Mouse (Mus musculus) bone marrow macrophage, adult 2 months (primary cell): Measurements from ENCODE around the gene Ripor2. TPM values are rescaled to one million over a fixed set of nuclear protein-coding genes. Genes with fewer than 3 reads are reported as not detected.
"Not testable (repeated sequence)": the region's sequence is repeated elsewhere in the genome, so short reads cannot be mapped to it uniquely, and the experiment has no call there.

Experiments
- H3K27ac ChIP-seq: 2 replicates; pipeline ENCODE4 v1.5.1; 2012; ENCODE audit warnings: low read depth, low read length; ENCODE audit not compliant: insufficient read depth
- H3K4me1 ChIP-seq: 2 replicates; pipeline ENCODE4 v1.6.1; 2012; ENCODE audit warnings: low read length; ENCODE audit not compliant: control insufficient read depth, insufficient read depth
- H3K4me3 ChIP-seq: 2 replicates; pipeline ENCODE4 v1.5.1; 2012; ENCODE audit warnings: mild to moderate bottlenecking, low read length, moderate library complexity; ENCODE audit not compliant: insufficient read depth
- CTCF ChIP-seq: IDR thresholded peaks from 2 replicates; pipeline ENCODE4 v1.5.1; 2012; ENCODE audit warnings: low read depth, mild to moderate bottlenecking, low read length, moderate library complexity
- POLR2A ChIP-seq: IDR thresholded peaks from 2 replicates; pipeline ENCODE4 v1.6.1; 2012; ENCODE audit warnings: mild to moderate bottlenecking, low read depth, low read length, borderline replicate concordance
- polyA plus RNA-seq: library from polyadenylated mRNA; stranded (reverse); fragments of >200 nt; gene quantifications from 2 replicates; pipeline ENCODE4 v1.2.4, GENCODE M21; 2012; ENCODE audit not compliant: missing spikeins, insufficient read depth, insufficient read length

The Ripor2 gene
- polyA plus RNA-seq, 1 experiment = 0.46 TPM

DNA sequence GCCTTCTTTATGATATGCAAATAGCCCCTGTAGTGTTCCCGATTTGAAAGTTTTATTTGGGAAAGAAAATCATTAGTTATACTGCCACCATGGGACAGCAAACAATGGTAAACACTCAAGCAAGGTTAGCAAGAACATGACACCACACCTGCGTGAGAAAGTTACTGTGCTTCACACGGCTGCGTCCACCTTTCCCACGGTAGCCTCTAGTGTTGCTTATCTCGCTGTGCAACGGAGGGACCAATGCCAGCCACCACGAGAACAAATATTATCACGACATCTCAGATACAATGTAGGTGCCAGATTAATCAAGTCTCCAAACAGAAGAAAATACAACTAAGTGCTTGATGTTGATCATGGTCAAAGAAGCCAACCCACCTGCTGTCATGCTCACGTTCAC, 177.5 kb downstream of the Ripor2 start:
- Histone ChIP-seq H3K27ac (no peak overlapping the region), H3K4me1 (peaks cover 14% of the 10 kb centered on the region), H3K4me3 (no peak overlapping the region)
- TF ChIP-seq CTCF (no peak), POLR2A (no peak)

DNA sequence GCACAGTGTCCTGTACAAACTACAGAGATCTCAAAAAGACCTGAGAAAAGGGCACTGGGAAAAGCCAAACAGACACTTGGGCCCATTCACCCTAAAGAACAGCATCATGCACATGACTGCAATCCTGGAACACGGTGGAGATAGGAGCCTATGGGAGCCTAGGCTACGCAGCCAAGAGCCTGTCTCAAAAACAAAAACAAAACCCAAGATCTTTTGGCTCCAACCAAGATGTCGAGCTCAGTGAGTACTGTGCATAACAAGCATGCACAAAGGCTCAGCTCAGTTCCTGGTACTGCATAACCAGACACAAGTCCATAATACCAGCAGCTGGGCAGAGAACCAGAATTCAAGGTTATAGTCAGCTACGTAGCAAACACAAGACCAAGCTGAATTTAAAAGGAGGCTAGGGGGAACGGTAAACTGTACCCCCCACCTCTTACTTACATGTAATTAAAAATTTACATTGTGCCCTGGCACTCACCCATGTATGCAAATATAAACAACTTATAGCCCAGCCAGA, 178.4 kb downstream of the Ripor2 start:
- peaks cover 14% of the 10 kb centered on the region for H3K4me1 ChIP-seq
- H3K4me3 ChIP-seq = peak overlapping the region; percentile 88
- TF ChIP-seq POLR2A (no peak), CTCF (no peak)
- H3K27ac ChIP-seq = 0 out of 2 replicates have a peak overlapping the region, but pooled peaks have one; percentile 1

DNA sequence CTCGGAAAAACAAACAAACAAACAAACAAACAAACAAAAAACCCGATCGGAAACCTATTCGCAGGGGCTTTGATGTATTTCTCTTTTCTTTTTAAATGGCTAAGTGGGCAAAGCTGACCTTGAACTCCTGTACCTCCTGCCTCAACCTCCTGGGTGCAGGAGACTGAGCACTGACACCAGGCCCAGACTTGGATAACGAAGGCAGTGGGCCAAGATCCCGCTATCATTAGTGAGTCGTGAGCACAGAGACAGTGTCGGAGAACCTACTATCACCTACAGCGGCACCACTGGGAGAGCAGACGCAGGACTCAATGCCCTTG, 179.1 kb downstream of the Ripor2 start:
- peaks cover 14% of the 10 kb centered on the region for H3K4me1 ChIP-seq
- H3K4me3 ChIP-seq = peak overlapping the region; percentile 88
- H3K27ac ChIP-seq = peak overlapping the region; percentile 46
- TF ChIP-seq POLR2A (no peak), CTCF (no peak)

DNA sequence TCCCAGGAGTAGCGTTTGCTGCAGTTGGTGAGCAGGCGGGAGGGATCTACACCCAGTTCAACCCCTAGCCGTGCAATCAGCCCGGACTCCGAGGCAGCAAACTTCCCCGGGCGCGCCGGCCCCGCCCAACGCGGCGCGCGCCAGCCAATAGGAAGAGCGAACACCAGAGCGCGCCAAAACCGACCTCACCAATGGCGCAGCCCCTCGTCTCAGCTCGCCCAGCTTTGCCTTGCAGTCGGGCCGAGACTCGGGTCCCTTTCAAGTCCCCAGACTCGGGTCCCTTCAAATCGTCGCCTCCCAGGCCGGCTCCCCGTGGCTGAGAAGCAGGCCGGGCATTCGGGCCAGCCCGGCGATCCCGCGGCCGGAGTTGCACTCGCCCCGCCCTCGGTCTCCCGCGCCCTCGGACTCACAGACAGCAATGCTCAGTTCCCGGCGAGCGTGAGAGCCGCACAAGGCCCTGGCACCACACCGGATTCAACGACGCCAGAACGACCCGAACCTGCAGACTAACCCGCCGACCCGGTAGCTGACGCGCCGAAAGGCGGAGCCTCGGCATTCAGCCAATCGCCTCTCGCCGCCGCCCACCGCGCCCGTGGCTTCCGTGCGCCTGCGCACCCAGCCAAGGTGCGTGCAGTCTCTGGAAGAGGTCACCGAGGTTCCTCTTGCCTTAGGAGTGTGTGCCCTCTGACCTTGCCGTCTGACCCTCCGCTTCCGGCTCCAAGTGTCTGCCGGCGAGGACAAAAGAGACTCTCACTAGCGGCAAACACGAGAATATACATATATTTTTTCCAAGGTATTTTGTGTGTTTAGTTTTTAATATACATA, 179.6 kb downstream of the Ripor2 start, which contains the start of gene Gmnn:
TSS of gene Gmnn (minus strand) at position 521 of the 825 bp plus-strand sequence.
- peak within 1 kb of the TSS; percentile 88 for H3K4me3 ChIP-seq
- H3K27ac ChIP-seq = peak within 1 kb of the TSS; percentile 85
- H3K4me1 ChIP-seq = peaks cover 14% of the 10 kb centered on the region
- TF ChIP-seq POLR2A = no peak
- TF ChIP-seq CTCF = no peak

DNA sequence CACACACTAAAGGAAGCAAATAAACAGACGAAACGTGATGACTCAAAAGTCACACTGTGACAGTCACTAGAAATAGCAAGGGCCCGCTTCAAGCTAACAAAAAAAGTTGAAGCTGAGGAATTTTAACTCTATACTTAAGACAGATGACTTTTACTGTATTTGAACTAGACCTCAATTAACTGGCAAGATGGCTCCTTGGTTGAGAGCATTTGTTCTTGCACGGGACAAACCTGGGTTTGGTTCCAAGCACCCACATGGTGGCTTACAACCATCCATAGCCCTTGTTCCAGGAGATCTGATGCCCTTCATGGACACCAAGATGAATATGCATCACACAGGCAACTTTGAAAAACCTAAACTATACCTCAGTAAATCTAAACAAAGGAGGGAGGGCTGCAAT, 180.3 kb downstream of the Ripor2 start:
- peak overlapping the region; percentile 88 for H3K4me3 ChIP-seq
- no peak for TF ChIP-seq POLR2A
- TF ChIP-seq CTCF = no peak
- peak overlapping the region; percentile 31 for H3K27ac ChIP-seq
- peaks cover 14% of the 10 kb centered on the region for H3K4me1 ChIP-seq

DNA sequence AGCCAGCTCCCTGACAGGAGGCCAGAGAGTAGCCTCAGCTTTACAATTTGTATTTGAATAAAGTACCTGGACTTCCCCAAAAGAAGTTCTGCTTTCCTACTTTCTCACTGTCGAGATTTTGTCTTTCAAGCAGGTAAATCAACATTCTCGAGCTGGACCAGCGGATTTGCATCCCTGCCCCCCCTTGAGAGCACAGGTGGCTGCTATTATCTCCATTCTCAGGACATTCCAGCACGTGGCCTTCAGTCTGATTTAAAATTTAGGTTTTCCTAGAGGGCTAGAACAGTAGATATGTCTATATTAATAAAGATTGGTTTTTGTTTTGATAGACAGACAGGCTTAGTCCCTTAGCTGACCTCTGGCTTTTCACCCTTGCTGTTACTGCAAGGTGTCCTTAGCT, 185.8 kb downstream of the Ripor2 start:
- not testable (repeated sequence) for H3K4me1 ChIP-seq, H3K4me3 ChIP-seq, H3K27ac ChIP-seq

DNA sequence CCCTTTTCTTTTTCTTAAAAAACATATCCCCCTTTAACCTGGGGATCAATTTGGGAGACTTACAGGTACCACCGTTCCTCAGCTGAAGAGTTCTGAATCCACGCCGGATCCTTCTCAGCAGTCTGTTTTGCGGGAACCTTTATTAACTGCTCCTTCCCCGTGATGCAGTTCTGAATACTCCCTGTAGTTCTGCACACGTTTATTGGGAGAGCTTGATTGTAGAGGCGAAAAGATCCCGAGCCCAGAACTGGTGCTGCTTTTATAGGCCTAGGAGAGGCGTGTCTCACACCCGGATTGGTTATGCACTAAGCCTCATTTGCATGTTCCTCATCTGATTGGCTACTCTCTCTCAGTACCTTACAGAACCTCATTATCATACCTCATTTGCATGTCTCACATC, 189.5 kb downstream of the Ripor2 start:
- H3K4me3 ChIP-seq, H3K27ac ChIP-seq: not testable (repeated sequence)
- H3K4me1 ChIP-seq = peaks cover 11% of the 10 kb centered on the region; the same call in 1 of the 2 replicates

DNA sequence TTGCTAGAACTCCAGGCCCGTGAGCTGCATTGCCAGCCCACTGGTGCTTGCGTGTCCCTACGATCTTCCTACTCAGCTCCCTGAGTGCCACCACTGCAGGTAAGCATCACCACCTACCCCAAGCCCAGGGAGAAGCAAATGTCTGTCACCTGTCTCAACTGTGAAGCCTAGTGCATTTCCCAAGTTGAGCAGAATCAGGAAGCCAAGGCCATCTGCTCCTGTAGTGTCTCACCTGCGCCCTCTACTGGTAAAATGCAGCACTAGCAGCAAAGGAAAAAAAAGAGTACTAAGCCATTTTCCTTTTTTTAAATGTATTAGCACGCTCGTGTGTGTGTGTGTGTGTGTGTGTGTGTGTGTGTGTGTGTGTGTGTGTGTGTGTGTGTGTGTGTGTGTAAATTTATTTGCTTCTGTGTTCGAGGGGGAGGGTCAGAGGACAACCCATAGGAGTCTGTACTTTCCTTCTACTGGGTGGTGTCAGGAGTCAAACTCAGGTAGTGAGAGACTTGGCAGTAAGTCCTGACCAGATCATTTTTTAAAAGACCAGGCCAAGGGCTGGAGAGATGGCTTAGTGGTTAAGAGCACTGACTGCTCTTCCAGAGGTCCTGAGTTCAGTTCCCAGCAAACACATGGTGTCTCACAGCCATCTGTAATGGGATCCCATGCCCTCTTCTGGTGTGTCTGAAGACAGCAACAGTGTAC, 194.3 kb downstream of the Ripor2 start:
- H3K27ac ChIP-seq = peak overlapping the region; percentile 38
- no peak; the same call in 1 of the 2 replicates for TF ChIP-seq CTCF
- no peak for TF ChIP-seq POLR2A
- H3K4me3 ChIP-seq = no peak overlapping the region
- peaks cover 42% of the 10 kb centered on the region for H3K4me1 ChIP-seq

DNA sequence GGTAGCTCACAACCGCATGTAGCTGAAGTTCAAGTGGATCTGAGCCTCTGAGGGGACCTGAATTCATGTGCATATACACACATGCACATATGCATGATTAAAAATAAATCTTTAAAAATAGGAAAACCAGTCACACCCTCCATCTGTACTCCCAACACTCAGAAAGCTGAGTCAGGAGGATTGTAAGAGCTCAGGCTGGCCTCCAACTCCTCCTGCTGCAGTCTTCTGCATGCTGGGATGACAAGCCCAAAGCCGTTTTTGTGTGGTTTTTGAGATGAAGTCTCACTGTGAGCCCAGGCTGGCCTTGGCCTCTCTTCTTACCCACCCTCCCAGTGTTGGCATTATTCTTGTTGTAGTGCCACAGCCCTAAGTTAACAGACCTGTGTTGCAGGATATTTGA, 196.0 kb downstream of the Ripor2 start:
- no peak for TF ChIP-seq CTCF
- no peak for TF ChIP-seq POLR2A
- no peak overlapping the region for H3K4me3 ChIP-seq
- peak overlapping the region; percentile 73 for H3K27ac ChIP-seq
- H3K4me1 ChIP-seq = peaks cover 57% of the 10 kb centered on the region

DNA sequence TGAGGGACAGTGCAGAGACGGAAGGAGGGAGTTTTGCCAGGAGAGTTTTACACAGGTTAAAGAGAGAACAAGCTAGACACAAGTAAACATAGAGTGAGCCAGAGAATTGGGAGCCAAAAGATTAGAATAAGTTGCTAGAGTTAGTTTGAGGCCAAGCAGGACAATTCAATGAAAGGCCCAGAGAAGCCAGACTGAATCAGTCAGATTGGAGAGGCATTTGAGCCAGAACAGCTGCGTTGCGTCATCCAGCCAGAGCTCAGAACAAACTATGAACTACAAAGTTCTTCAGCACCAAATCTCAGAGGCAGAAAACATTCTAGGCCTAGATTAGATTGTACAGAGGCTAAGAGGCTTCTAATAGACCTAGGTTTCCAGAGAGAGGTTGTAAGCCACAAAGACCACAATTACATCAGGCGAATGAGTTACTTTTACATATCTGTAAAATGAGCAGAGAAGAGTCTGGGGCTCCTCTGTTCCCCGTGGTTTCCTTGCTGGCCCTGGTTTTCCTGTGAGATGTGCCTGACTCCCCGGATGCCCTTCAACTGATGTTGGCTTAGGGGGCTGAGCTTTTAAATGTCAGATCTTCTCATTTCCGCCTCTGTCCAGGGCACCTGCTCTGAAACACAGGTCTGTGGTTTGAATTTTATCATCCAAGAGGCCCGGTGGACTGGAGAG, 196.9 kb downstream of the Ripor2 start:
- H3K4me3 ChIP-seq = no peak overlapping the region
- H3K27ac ChIP-seq = peak overlapping the region; percentile 73
- peaks cover 59% of the 10 kb centered on the region for H3K4me1 ChIP-seq
- no peak for TF ChIP-seq POLR2A
- no peak for TF ChIP-seq CTCF
